24 mouse cellular contexts compared by ENCODE assay signal in genomic region chr2:151939651-151940420, GRCm38 (mm10). TPM values are rescaled to one million over a fixed set of nuclear protein-coding genes. Genes with fewer than 3 reads are reported as not detected.
DNase-seq lines count a peak whose midpoint lies in the region; ATAC-seq and TF ChIP-seq lines count a peak whose summit lies in the region.
"Had no signal": no experiment of that assay in that cellular context is flagged by ENCODE, and none has a peak within 500 bp of the region (broad histone marks: within the 10 kb centered on the region; RNA-seq: fewer than 3 reads in every experiment).

No protein-coding gene starts in this region.

- 45% methylated on average over 5 of the region's 5 CpGs for WGBS in liver, postnatal 0 days (ENCODE audit: insufficient replicate concordance)
- 48% methylated on average over 5 of the region's 5 CpGs for whole genome bisulfite sequencing in liver, embryonic 12.5 days (ENCODE audit: insufficient replicate concordance)

- no peaks in the 10 kb centered on the region for H3K27me3 ChIP-seq in liver, postnatal 0 days (ENCODE audit: insufficient read depth, low read length)
- 0 out of 2 replicates have a peak, but pooled peaks cover 5% of the 10 kb centered on the region for H3K27me3 ChIP-seq in liver, embryonic 12.5 days (replicated peaks)
- H3K27me3 ChIP-seq: embryonic facial prominence, embryonic 12.5 days; embryonic facial prominence, embryonic 15.5 days; forebrain, embryonic 15.5 days; hindbrain, embryonic 15.5 days; Patski had no signal

- no peak overlapping the region for H3K4me2 ChIP-seq in liver, postnatal 0 days (ENCODE audit: low read depth, low read length)
- no peak overlapping the region for H3K4me2 ChIP-seq in liver, embryonic 12.5 days
- H3K4me2 ChIP-seq: embryonic facial prominence, embryonic 12.5 days; embryonic facial prominence, embryonic 15.5 days; forebrain, embryonic 15.5 days; hindbrain, embryonic 12.5 days; hindbrain, embryonic 15.5 days had no signal

- no peak overlapping the region for H3K27ac ChIP-seq in liver, postnatal 0 days (ENCODE audit: low read depth)
- H3K27ac ChIP-seq in liver, embryonic 12.5 days = no peak overlapping the region
- H3K27ac ChIP-seq: embryonic facial prominence, embryonic 12.5 days; embryonic facial prominence, embryonic 15.5 days; forebrain, embryonic 15.5 days; heart, adult 2 months; heart, embryonic 10.5 days; hindbrain, embryonic 12.5 days; hindbrain, embryonic 15.5 days had no signal

- no peaks in the 10 kb centered on the region for H3K36me3 ChIP-seq in liver, postnatal 0 days (replicated peaks; ENCODE audit: insufficient read depth, low read length)
- H3K36me3 ChIP-seq in liver, embryonic 12.5 days = no peaks in the 10 kb centered on the region
- H3K36me3 ChIP-seq: embryonic facial prominence, embryonic 12.5 days; embryonic facial prominence, embryonic 15.5 days; forebrain, embryonic 15.5 days; G1E; heart, embryonic 10.5 days; hindbrain, embryonic 12.5 days; hindbrain, embryonic 15.5 days had no signal

- no peak for TF ChIP-seq CTCF in liver, postnatal 0 days (IDR thresholded peaks at IDR 0.05; ENCODE audit: low read depth)

- no peaks in the 10 kb centered on the region for H3K9me3 ChIP-seq in liver, postnatal 0 days (ENCODE audit: low read length)
- H3K9me3 ChIP-seq in liver, embryonic 12.5 days (replicated peaks) = no peaks in the 10 kb centered on the region
- H3K9me3 ChIP-seq: embryonic facial prominence, embryonic 12.5 days; embryonic facial prominence, embryonic 15.5 days; forebrain, embryonic 15.5 days; G1E; heart, embryonic 10.5 days; hindbrain, embryonic 12.5 days; hindbrain, embryonic 15.5 days had no signal

- no peak overlapping the region for H3K4me3 ChIP-seq in liver, postnatal 0 days (ENCODE audit: low read depth, low read length)
- H3K4me3 ChIP-seq in liver, embryonic 12.5 days = no peak overlapping the region
- H3K4me3 ChIP-seq: embryonic facial prominence, embryonic 12.5 days; embryonic facial prominence, embryonic 15.5 days; forebrain, embryonic 15.5 days; heart, adult 2 months; heart, embryonic 10.5 days; hindbrain, embryonic 12.5 days; hindbrain, embryonic 15.5 days had no signal

- H3K4me1 ChIP-seq in liver, postnatal 0 days (ENCODE audit: insufficient read depth) = no peaks in the 10 kb centered on the region
- H3K4me1 ChIP-seq in liver, embryonic 12.5 days = no peaks in the 10 kb centered on the region
- H3K4me1 ChIP-seq: forebrain, embryonic 15.5 days had no signal

- DNase-seq in liver, postnatal 0 days = no peak
- peak; percentile 70 for DNase-seq in thymus, postnatal 0 days (ENCODE audit: low spot score)
- DNase-seq in thymus, postnatal 25 days = peak; percentile 50
- DNase-seq in layer of hippocampus, postnatal 10 days (ENCODE audit: low spot score in 2 of 2) = no peak
- no peak for DNase-seq in left cerebral cortex, postnatal 10 days (ENCODE audit: extremely low spot score in 1 of 2, low spot score in 2 of 2)
- DNase-seq: adrenal gland, postnatal 10 days; B cell, adult 2 months; cerebellum, adult 11 months; gastrocnemius, postnatal 10 days had no signal

- intact Hi-C loops in left cerebral cortex, postnatal 10 days (cut with DNase I) = loop anchor here (2.0 kb wide), 1 partner anchor 55 kb away; no protein-coding TSS in a partner anchor

- peak; percentile 45; the same call in 1 of the 2 replicates for ATAC-seq in liver, postnatal 0 days
- ATAC-seq in liver, embryonic 12.5 days = no peak
- ATAC-seq in frontal cortex, adult (ENCODE audit: low TSS enrichment) = no peak
- ATAC-seq: forebrain, embryonic 15.5 days; Patski had no signal

- H3K9ac ChIP-seq in liver, postnatal 0 days (replicated peaks) = no peak overlapping the region
- no peak overlapping the region for H3K9ac ChIP-seq in liver, embryonic 12.5 days
- H3K9ac ChIP-seq: embryonic facial prominence, embryonic 12.5 days; embryonic facial prominence, embryonic 15.5 days; forebrain, embryonic 15.5 days; hindbrain, embryonic 12.5 days; hindbrain, embryonic 15.5 days had no signal

- TF ChIP-seq EP300 in liver, postnatal 0 days (IDR thresholded peaks at IDR 0.05; ENCODE audit: low read depth) = no peak

RNA-seq across cellular contexts. Expression of gene Angpt4, which starts 28.8 kb away (rescaled TPM):
- 0.14 and 0.26 TPM in 2 replicates for polyA plus RNA-seq in liver, postnatal 0 days (2015; fragmentation: Nextera tagmentation; extraction: Ambion mirVana)
- 0.05 and 0.08 TPM in 2 replicates for polyA plus RNA-seq in liver, embryonic 12.5 days (2016; fragmentation: Nextera tagmentation; extraction: Ambion mirVana)
- 1.5 and 1.9 TPM in 2 replicates for polyA plus RNA-seq in thymus, postnatal 0 days (2015; fragmentation: Nextera tagmentation; extraction: Ambion mirVana)
- not detected for total RNA-seq in layer of hippocampus, postnatal 10 days (2021)
- under 1 TPM in 1 of 2 experiments, not detected in 1; 0.19 TPM for total RNA-seq in left cerebral cortex, postnatal 10 days (2021)
- total RNA-seq: common myeloid progenitor, adult 5-6 weeks; G1E; granulocyte monocyte progenitor cell, adult 5-6 weeks; hematopoietic stem cell, adult 5-6 weeks had no signal
- polyA plus RNA-seq: forebrain, embryonic 11.5 days; forebrain, embryonic 15.5 days; G1E had no signal

RNA-seq across cellular contexts. Expression of gene Fam110a, which starts 40.2 kb away (rescaled TPM):
- polyA plus RNA-seq in liver, postnatal 0 days (2015; fragmentation: Nextera tagmentation; extraction: Ambion mirVana) = 6.3 and 7.3 TPM in 2 replicates
- 11.1 and 11.8 TPM in 2 replicates for polyA plus RNA-seq in liver, embryonic 12.5 days (2016; fragmentation: Nextera tagmentation; extraction: Ambion mirVana)
- polyA plus RNA-seq in thymus, postnatal 0 days (2015; fragmentation: Nextera tagmentation; extraction: Ambion mirVana) = 30.3 and 31.0 TPM in 2 replicates
- 10 to 100 TPM in 1 of 2 experiments, 1 to 10 TPM in 1; 9.0 to 11.1 TPM for total RNA-seq in layer of hippocampus, postnatal 10 days (2021)
- total RNA-seq in left cerebral cortex, postnatal 10 days (2021) = 1 to 10 TPM; 6.8 to 7.8 TPM

RNA-seq across cellular contexts. Expression of gene Slc52a3, which starts 56.5 kb away (rescaled TPM):
- 0.43 and 0.53 TPM in 2 replicates for polyA plus RNA-seq in liver, postnatal 0 days (2015; fragmentation: Nextera tagmentation; extraction: Ambion mirVana)
- 1.3 and 1.9 TPM in 2 replicates for polyA plus RNA-seq in liver, embryonic 12.5 days (2016; fragmentation: Nextera tagmentation; extraction: Ambion mirVana)
- polyA plus RNA-seq in thymus, postnatal 0 days (2015; fragmentation: Nextera tagmentation; extraction: Ambion mirVana) = 1.5 and 1.6 TPM in 2 replicates
- total RNA-seq in layer of hippocampus, postnatal 10 days (2021) = 1 to 10 TPM; 3.1 TPM
- total RNA-seq in left cerebral cortex, postnatal 10 days (2021) = 1 to 10 TPM; 3.0 to 3.6 TPM
- total RNA-seq: granulocyte monocyte progenitor cell, adult 5-6 weeks had no signal

Comparison
In these comparisons a context has a peak if more than half of its experiments do, and no peak if none do; other contexts are left out.
1. DNase-seq: peak in thymus, postnatal 0 days (single experiment) and thymus, postnatal 25 days (single experiment); none in liver, postnatal 0 days (single experiment), layer of hippocampus, postnatal 10 days (0 of 2) and left cerebral cortex, postnatal 10 days (0 of 2).